Mouse (Mus musculus): ENCODE measurements at regions not wholly inside any gene's neighbourhood (a gene's known extent, or its start where the extent isn't known, plus 50 kb on each side); places are given as distances from the start of the nearest gene placed in this dataset.

- TF ChIP-seq CTCF (conservative IDR thresholded peaks at IDR 0.05; ENCODE audit: insufficient read depth, insufficient read length, low read depth, low read length) (no peak), POLR2A (IDR thresholded peaks at IDR 0.05; ENCODE audit: low read depth, low read length) (no peak)
Measured at GRCm38 (mm10) chr16:95826681-95827401, 125.0 kb downstream of the Ets2 start.

Measured in kidney, adult 2 months (tissue).